Mouse (Mus musculus): ENCODE data around the gene 4930430A15Rik.

The 4930430A15Rik gene

GRCm38 (mm10) chr2:111229502-111229901 lies at the start of gene 4930430A15Rik:
TSS of gene 4930430A15Rik (minus strand) at chr2:111229602.
- no peak for DNase-seq (ENCODE audit: low read depth)

GRCm38 (mm10) chr2:111274006-111274405 lies 44.6 kb upstream of the 4930430A15Rik start, which contains the start of gene Olfr1277:
TSS of gene Olfr1277 (minus strand) at chr2:111274106.
- no peak for DNase-seq (ENCODE audit: low read depth)

- DNase-seq (ENCODE audit: low read depth): no peak
Measured at GRCm38 (mm10) chr2:111254216-111254615, 24.8 kb upstream of the 4930430A15Rik start, which contains the start of gene Olfr1276. TSS of gene Olfr1276 (plus strand) at chr2:111254516.

GRCm38 (mm10) chr2:111235186-111235585 lies 5.8 kb upstream of the 4930430A15Rik start, which contains the start of gene Olfr1275:
TSS of gene Olfr1275 (minus strand) at chr2:111235286.
- DNase-seq (ENCODE audit: low read depth): no peak

- no peak for DNase-seq (ENCODE audit: low read depth)
Measured at GRCm38 (mm10) chr2:111182068-111182467, 47.3 kb downstream of the 4930430A15Rik start.

GRCm38 (mm10) chr2:111152836-111153235 lies 76.6 kb downstream of the 4930430A15Rik start, which contains the start of gene Gm15130:
TSS of gene Gm15130 (minus strand) at chr2:111152936.
- DNase-seq (ENCODE audit: low read depth): no peak

- no peak for DNase-seq (ENCODE audit: low read depth)
Measured at GRCm38 (mm10) chr2:111135739-111136138, 93.7 kb downstream of the 4930430A15Rik start.
